Mouse (Mus musculus) stomach, embryonic 16.5 days (tissue): ENCODE results near the gene Trpm5. TPM values are rescaled to one million over a fixed set of nuclear protein-coding genes. Genes with fewer than 3 reads are reported as not detected.

Experiments used
- ATAC-seq: fragments of 200-750 bp; cut with Nextera tagmentation; 2 replicates; pipeline ENCODE4 v1.8.0; 2017; ENCODE audit warnings: moderate number of reproducible peaks, moderate TSS enrichment; ENCODE audit not compliant: insufficient read depth, low FRiP score
- H3K27ac ChIP-seq: fragments of 300-500 bp; sonication (generic); 2 replicates; pipeline ENCODE4 v1.5.1; 2014; ENCODE audit warnings: low read length
- H3K27me3 ChIP-seq: fragments of 300-500 bp; sonication (generic); 2 replicates; pipeline ENCODE4 v1.6.1; 2014; ENCODE audit warnings: low read length, control low read depth, mixed read lengths; ENCODE audit not compliant: control insufficient read depth, insufficient read depth
- H3K36me3 ChIP-seq: fragments of 300-500 bp; sonication (generic); 2 replicates; pipeline ENCODE4 v1.6.1; 2014; ENCODE audit warnings: low read length; ENCODE audit not compliant: control insufficient read depth, insufficient read depth
- H3K4me1 ChIP-seq: fragments of 300-500 bp; sonication (generic); 2 replicates; pipeline ENCODE4 v1.6.1; 2014; ENCODE audit warnings: low read length, control low read depth, mixed read lengths; ENCODE audit not compliant: control insufficient read depth, insufficient read depth
- H3K4me2 ChIP-seq: fragments of 300-500 bp; sonication (generic); 2 replicates; pipeline ENCODE4 v1.6.1; 2014; ENCODE audit warnings: low read depth, low read length, mixed read lengths
- H3K4me3 ChIP-seq: fragments of 300-500 bp; sonication (generic); replicated peaks from 2 replicates; pipeline ENCODE4 v1.5.1; 2014; ENCODE audit warnings: mild to moderate bottlenecking, low read length
- H3K9ac ChIP-seq: fragments of 300-500 bp; sonication (generic); 2 replicates; pipeline ENCODE4 v1.6.1; 2014; ENCODE audit warnings: low read length
- H3K9me3 ChIP-seq: fragments of 300-500 bp; sonication (generic); replicated peaks from 2 replicates; pipeline ENCODE4 v1.6.1; 2016; ENCODE audit warnings: low read length, control low read depth; ENCODE audit not compliant: control insufficient read depth
- WGBS: fragments of 180-500 bp; shearing (Covaris S2); extraction: QIAGEN DNeasy Blood & Tissue Kit; methylation state at CpG from one replicate; pipeline ENCODE4 v1.1.7; 2014; 5-methylcytosine and 5-hydroxymethylcytosine counted together
- polyA plus RNA-seq: library from polyadenylated mRNA; unstranded; fragments of >200 nt; fragmentation: Nextera tagmentation; extraction: Ambion mirVana; gene quantifications from 2 replicates; pipeline ENCODE4 v1.2.1, GENCODE M21; 2015

Gene Trpm5
- polyA plus RNA-seq, 1 experiment from 2014 or later, result 18.5 TPM

GRCm38 (mm10) chr7:143042897-143043300, 51.5 kb downstream of the Trpm5 start:
- Histone ChIP-seq H3K4me2 (no peak overlapping the region), H3K4me1 (peaks cover 17% of the 10 kb centered on the region; the same call in 1 of the 2 replicates), H3K4me3 (no peak overlapping the region), H3K27ac (no peak overlapping the region), H3K27me3 (no peaks in the 10 kb centered on the region), H3K9me3 (no peaks in the 10 kb centered on the region; the same call in 1 of the 2 replicates), H3K36me3 (no peaks in the 10 kb centered on the region), H3K9ac (no peak overlapping the region)
- 81% methylated on average over 3 of the region's 3 CpGs for WGBS
- no peak for ATAC-seq

DNA sequence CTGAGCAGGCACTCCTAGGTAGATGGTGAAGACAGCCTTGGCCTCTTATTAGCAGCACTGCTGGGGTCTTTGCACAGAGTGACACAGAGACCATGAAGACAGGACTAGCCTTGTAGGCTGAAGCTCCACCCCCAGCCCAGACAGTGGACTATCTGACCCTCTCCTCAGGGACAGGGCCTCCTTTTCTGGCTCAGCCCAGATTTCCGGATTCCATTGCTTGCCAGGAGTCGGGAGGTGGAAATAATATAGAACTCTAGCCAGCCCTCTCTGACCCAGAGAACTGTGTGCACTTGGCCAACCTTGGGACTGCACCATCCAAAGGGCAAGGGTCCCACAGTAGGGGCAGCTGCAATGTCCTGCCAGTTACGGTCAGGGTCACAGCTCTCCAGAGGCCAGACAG, 52.4 kb downstream of the Trpm5 start:
- Histone ChIP-seq H3K4me2 (no peak overlapping the region), H3K36me3 (no peaks in the 10 kb centered on the region), H3K27ac (peak overlapping the region; percentile 24), H3K4me3 (no peak overlapping the region), H3K27me3 (no peaks in the 10 kb centered on the region), H3K4me1 (peaks cover 17% of the 10 kb centered on the region; the same call in 1 of the 2 replicates), H3K9ac (no peak overlapping the region), H3K9me3 (no peaks in the 10 kb centered on the region; the same call in 1 of the 2 replicates)
- 55% methylated on average over 3 of the region's 3 CpGs for WGBS
- ATAC-seq, result peak; percentile 69

DNA sequence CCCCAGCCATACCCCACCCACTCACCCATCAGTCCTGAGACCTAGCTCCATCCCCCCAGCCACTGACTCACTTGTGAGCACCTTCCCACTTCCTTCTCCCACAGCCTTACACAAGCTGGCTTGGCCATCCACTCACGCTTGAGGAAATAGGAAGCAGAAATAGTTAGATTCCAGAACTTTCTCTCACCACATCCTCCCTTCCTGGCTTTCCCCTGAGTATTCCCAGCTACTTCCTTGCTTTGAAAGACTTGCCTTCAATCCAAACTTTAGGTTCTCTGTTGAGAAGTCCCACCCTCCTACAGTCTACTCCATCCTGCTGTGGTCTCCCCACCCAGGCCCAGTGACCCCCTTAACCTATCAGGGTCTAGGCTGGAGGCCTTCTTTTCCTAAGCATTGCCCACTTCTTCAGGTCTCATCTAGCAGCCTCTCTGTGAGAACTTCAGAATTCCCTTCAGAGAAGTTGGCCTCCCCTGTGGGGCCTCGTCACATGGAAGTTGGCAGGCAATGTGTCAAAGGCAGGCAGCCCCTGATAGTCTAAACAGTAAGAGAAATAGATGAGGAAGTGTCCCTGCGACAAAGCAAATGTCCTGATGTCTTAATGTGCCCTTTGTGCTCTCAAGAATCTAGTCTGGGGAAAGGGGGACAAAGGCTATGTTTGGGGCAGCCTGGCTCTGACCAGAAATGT, 53.2 kb downstream of the Trpm5 start:
- no peaks in the 10 kb centered on the region; the same call in 1 of the 2 replicates for H3K9me3 ChIP-seq
- 64% methylated on average over 3 of the region's 3 CpGs for WGBS
- H3K27me3 ChIP-seq, result no peaks in the 10 kb centered on the region
- peak overlapping the region; percentile 24 for H3K27ac ChIP-seq
- no peak overlapping the region for H3K4me3 ChIP-seq
- no peak overlapping the region for H3K4me2 ChIP-seq
- H3K4me1 ChIP-seq, result peaks cover 17% of the 10 kb centered on the region; the same call in 1 of the 2 replicates
- ATAC-seq, result no peak
- no peaks in the 10 kb centered on the region for H3K36me3 ChIP-seq
- H3K9ac ChIP-seq, result no peak overlapping the region

DNA sequence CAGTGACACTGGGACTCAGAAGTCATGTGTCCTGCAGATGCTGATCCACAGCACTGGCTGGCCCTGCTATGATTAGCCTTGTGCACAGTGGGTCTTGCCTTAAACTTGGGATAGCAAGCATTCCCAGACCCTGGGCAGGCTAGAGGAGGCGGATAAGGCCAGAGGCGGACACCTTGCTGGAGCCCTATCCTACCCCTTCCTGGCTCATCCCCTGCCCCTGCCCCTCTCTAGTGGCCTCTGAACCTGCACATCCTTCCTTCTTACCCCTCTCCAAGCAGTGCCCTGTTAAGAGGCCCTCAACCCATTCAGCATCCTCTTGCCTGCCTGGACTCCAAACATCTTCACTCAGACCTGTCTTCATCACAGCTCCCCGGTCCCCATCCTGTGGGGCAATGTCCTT, 53.9 kb downstream of the Trpm5 start:
- no peaks in the 10 kb centered on the region for H3K36me3 ChIP-seq
- H3K4me1 ChIP-seq, result peaks cover 17% of the 10 kb centered on the region; the same call in 1 of the 2 replicates
- no peaks in the 10 kb centered on the region for H3K27me3 ChIP-seq
- no peak for ATAC-seq
- WGBS, result 95% methylated on average over 3 of the region's 3 CpGs
- no peak overlapping the region for H3K27ac ChIP-seq
- no peaks in the 10 kb centered on the region; the same call in 1 of the 2 replicates for H3K9me3 ChIP-seq
- H3K9ac ChIP-seq, result no peak overlapping the region
- no peak overlapping the region for H3K4me2 ChIP-seq
- no peak overlapping the region for H3K4me3 ChIP-seq

DNA sequence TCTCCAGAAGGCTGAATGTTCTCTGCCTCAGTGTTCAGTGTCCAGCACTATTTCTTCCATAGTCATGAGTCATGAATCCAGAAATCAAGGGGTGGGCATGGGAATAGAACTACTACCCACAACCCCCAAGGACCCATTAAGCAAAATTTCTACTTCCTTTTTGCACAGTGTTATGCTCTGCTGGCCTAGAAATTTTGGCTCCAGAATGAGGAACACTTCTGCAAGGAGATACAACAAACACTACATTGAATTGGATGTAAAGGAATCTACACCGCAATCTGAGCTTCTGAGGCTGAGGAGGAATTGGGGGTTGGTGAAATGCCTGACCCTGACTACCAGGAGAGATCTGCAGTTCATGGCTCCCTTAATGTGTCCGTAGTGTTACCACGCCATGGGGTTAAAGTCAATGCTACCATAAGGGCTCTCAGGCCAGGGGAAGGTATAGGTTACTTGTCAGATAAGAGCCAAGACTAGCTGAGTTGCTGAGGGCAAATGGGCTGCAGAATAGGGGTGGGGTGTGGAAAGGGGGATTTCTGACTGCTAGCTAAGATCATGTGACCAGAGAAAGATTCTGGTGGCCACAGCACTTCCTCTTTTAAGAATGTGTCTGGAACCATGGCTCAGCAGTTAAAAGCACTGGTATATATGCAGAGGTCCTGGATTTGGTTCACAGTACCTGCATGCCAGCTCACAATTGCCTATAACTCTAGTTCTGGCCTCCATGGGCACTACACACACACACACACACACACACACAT, 56.1 kb downstream of the Trpm5 start:
- Histone ChIP-seq H3K9me3 (no peaks in the 10 kb centered on the region), H3K9ac (no peak overlapping the region), H3K27ac (no peak overlapping the region), H3K4me2 (no peak overlapping the region), H3K4me1 (peaks cover 17% of the 10 kb centered on the region; the same call in 1 of the 2 replicates), H3K4me3 (no peak overlapping the region), H3K36me3 (no peaks in the 10 kb centered on the region), H3K27me3 (no peaks in the 10 kb centered on the region)
- no peak for ATAC-seq
- WGBS, result 87% methylated on average over 3 of the region's 3 CpGs

DNA sequence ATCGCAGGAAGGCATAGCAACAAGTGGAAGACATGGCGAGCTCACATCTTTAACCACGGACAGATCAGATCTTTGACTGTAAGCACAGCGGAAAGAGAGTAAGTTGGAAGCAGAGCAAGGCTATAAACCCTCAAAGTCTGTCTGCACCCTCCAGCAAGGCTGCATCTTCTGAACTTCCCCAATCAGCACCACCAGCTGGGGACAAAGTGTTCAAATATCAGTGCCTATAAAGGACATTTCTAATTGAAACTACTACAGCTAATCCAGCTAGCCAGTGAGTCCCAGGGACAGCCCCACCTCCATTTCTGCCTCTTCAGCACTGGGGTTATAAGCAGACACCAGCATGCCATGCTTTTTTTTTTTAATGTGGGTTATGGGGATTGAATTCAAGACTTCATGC, 57.1 kb downstream of the Trpm5 start:
- Histone ChIP-seq H3K4me1 (peaks cover 12% of the 10 kb centered on the region; the same call in 1 of the 2 replicates), H3K27me3 (no peaks in the 10 kb centered on the region), H3K9ac (no peak overlapping the region), H3K4me3 (no peak overlapping the region), H3K36me3 (no peaks in the 10 kb centered on the region), H3K4me2 (no peak overlapping the region), H3K9me3 (no peaks in the 10 kb centered on the region), H3K27ac (no peak overlapping the region)
- no peak for ATAC-seq
- WGBS, result 91% methylated on average over 4 of the region's 4 CpGs

GRCm38 (mm10) chr7:143036787-143037186, 57.7 kb downstream of the Trpm5 start:
- no peak overlapping the region for H3K9ac ChIP-seq

GRCm38 (mm10) chr7:143034519-143035450, 59.7 kb downstream of the Trpm5 start:
- H3K27ac ChIP-seq, result no peak overlapping the region
- no peaks in the 10 kb centered on the region for H3K4me1 ChIP-seq
- no peak overlapping the region for H3K9ac ChIP-seq
- no peaks in the 10 kb centered on the region for H3K9me3 ChIP-seq
- H3K36me3 ChIP-seq, result no peaks in the 10 kb centered on the region
- H3K4me3 ChIP-seq, result no peak overlapping the region
- 86% methylated on average over 8 of the region's 8 CpGs for WGBS
- H3K27me3 ChIP-seq, result no peaks in the 10 kb centered on the region
- no peak overlapping the region for H3K4me2 ChIP-seq
- ATAC-seq, result no peak

More at GRCm38 (mm10) chr7:143036787-143037186, 57.7 kb downstream of the Trpm5 start:
- H3K9me3 ChIP-seq, result no peaks in the 10 kb centered on the region
- no peak overlapping the region for H3K4me3 ChIP-seq
- WGBS, result 72% methylated on average over 3 of the region's 3 CpGs
- no peak overlapping the region for H3K27ac ChIP-seq
- H3K27me3 ChIP-seq, result no peaks in the 10 kb centered on the region
- no peaks in the 10 kb centered on the region for H3K36me3 ChIP-seq
- no peak overlapping the region for H3K4me2 ChIP-seq
- no peak for ATAC-seq
- peaks cover 7% of the 10 kb centered on the region; the same call in 1 of the 2 replicates for H3K4me1 ChIP-seq
